10 mouse cellular contexts compared by ENCODE assay signal in the genomic region with DNA sequence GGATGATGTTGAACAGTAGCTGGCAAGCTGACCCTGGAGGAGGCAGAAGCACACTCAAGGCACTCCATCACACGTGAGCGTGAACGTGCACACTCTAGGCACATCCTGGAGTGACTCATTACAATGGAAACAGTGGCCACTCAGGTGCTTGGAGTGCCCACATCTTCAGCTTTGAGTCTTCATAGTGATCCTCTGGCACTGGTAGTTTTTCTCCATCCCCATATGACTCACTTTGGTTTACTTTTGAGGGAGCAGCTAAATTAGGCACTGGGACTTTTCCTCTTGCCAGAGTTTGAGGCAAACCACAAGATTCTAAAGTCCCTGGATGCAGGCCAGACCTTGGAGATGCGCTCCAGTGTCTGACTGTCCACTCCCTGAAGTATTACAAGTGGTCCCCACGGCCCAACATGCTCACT. TPM values are rescaled to one million over a fixed set of nuclear protein-coding genes. Genes with fewer than 3 reads are reported as not detected.
A peak's percentile ranks its signal among the peaks of the same experiment; 100 is the strongest.
DNase-seq lines count a peak whose midpoint lies in the region; ATAC-seq lines count a peak whose summit lies in the region.
"Had no signal": no experiment of that assay in that cellular context is flagged by ENCODE, and none has a peak within 500 bp of the region (broad histone marks: within the 10 kb centered on the region; RNA-seq: fewer than 3 reads in every experiment).

No protein-coding gene starts in this region.

- H3K36me3 ChIP-seq in forebrain, embryonic 14.5 days (ENCODE audit: control insufficient read depth, insufficient read depth, low read length) = no peaks in the 10 kb centered on the region
- H3K36me3 ChIP-seq: limb, embryonic 12.5 days had no signal

- DNase-seq in frontal cortex, postnatal 36 days (ENCODE audit: low spot score in 2 of 2) = no peak
- peak; percentile 56 for DNase-seq in MN1 (ENCODE audit: low spot score)
- DNase-seq in fibroblast of lung, adult 2 months (ENCODE audit: low read depth) = peak; percentile 91
- peak; percentile 75 for DNase-seq in lung, postnatal 36 days
- DNase-seq in forebrain, embryonic 14.5 days (ENCODE audit: low spot score) = no peak
- DNase-seq in T-cell, adult 2 months (ENCODE audit: low spot score) = no peak
- no peak for DNase-seq in embryo, embryonic 11 days
- DNase-seq: B cell, adult 2 months had no signal

- H3K4me1 ChIP-seq in forebrain, embryonic 14.5 days (ENCODE audit: control insufficient read depth, insufficient read depth, low read length) = no peaks in the 10 kb centered on the region

- no peaks in the 10 kb centered on the region for H3K9me3 ChIP-seq in forebrain, embryonic 14.5 days (replicated peaks; ENCODE audit: control insufficient read depth, low read length)
- H3K9me3 ChIP-seq: limb, embryonic 12.5 days had no signal

- no peak overlapping the region for H3K27ac ChIP-seq in forebrain, embryonic 14.5 days (ENCODE audit: low read depth, low read length)

- H3K9ac ChIP-seq in forebrain, embryonic 14.5 days (ENCODE audit: low read length) = no peak overlapping the region
- H3K9ac ChIP-seq: limb, embryonic 12.5 days had no signal

- WGBS in forebrain, embryonic 14.5 days = 82% methylated on average over 5 of the region's 5 CpGs

- H3K27me3 ChIP-seq in forebrain, embryonic 14.5 days (replicated peaks; ENCODE audit: control insufficient read depth, insufficient read depth, low read length) = no peaks in the 10 kb centered on the region
- H3K27me3 ChIP-seq: limb, embryonic 12.5 days had no signal

- no peak overlapping the region for H3K4me2 ChIP-seq in forebrain, embryonic 14.5 days (ENCODE audit: low read length)
- H3K4me2 ChIP-seq: limb, embryonic 12.5 days had no signal

- no peak overlapping the region for H3K4me3 ChIP-seq in forebrain, embryonic 14.5 days (ENCODE audit: low read depth, low read length)
- H3K4me3 ChIP-seq: limb, embryonic 12.5 days had no signal

- ATAC-seq in frontal cortex, adult (ENCODE audit: low TSS enrichment) = peak; percentile 95
- ATAC-seq in forebrain, embryonic 14.5 days = no peak

RNA-seq across cellular contexts. Expression of a gene that starts 52.5 kb away (rescaled TPM):
- polyA plus RNA-seq in forebrain, embryonic 14.5 days (2014; fragmentation: Nextera tagmentation; extraction: Ambion mirVana) = 0.42 and 0.52 TPM in 2 replicates

Comparison
In these comparisons a context has a peak if more than half of its experiments do, and no peak if none do; other contexts are left out.
1. DNase-seq: peak in MN1 (single experiment), fibroblast of lung, adult 2 months (single experiment) and lung, postnatal 36 days (single experiment); none in frontal cortex, postnatal 36 days (0 of 2), forebrain, embryonic 14.5 days (single experiment), T-cell, adult 2 months (single experiment) and embryo, embryonic 11 days (single experiment).